Mouse (Mus musculus) kidney, adult 2 months (tissue): ENCODE data around the gene Mcmbp.

Source experiments
- CTCF ChIP-seq: fragments of 200-500 bp; conservative IDR thresholded peaks from 2 replicates; pipeline ENCODE4 v1.5.1; 2011; ENCODE audit warnings: low read depth, mild to moderate bottlenecking, control low read depth, low read length, moderate library complexity, mixed read lengths; ENCODE audit not compliant: insufficient read depth, insufficient read length
- POLR2A ChIP-seq: fragments of 200-500 bp; IDR thresholded peaks from one replicate; pipeline ENCODE4 v1.6.1; 2011; ENCODE audit warnings: low read depth, low read length, control low read depth

- TF ChIP-seq CTCF (no peak), POLR2A (no peak)
Measured at GRCm38 (mm10) chr7:128671952-128672351, 68.3 kb downstream of the Mcmbp start.
